Mouse (Mus musculus) telencephalon, adult 2 months (tissue): Measurements from ENCODE around the gene Vmn2r9.
"Not testable (repeated sequence)": the region's sequence is repeated elsewhere in the genome, so short reads cannot be mapped to it uniquely, and the experiment has no call there.

Experiments used
- DNase-seq: peaks from one replicate; pipeline ENCODE4 v3.0.0-alpha.2; 2011; ENCODE audit warnings: low read depth, low spot score

The Vmn2r9 gene

GRCm38 (mm10) chr5:108852501-108852900 lies at the start of gene Vmn2r9:
Gene Vmn2r9, minus strand, starts transcription at chr5:108852601.
- not testable (repeated sequence) for DNase-seq

DNA sequence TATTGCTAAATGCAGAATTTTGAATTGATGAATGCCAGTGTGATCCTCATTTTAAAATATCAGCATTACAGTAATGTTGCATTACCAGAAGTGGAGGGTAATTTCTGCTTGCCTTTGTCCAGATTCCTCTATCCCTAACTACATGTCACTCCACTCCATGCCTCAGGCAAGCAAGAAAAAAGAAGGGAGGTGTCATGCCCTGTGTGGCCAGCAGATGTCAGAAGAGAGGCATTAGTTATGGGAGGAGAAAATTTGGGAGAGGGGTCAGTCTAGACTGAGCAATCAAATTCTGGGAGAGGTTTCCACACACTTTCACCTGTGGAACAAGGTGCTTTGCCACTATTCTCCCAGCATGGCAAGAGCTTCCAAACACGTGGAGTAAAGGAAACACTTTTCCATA lies 14.3 kb upstream of the Vmn2r9 start:
- DNase-seq: not testable (repeated sequence)

DNA sequence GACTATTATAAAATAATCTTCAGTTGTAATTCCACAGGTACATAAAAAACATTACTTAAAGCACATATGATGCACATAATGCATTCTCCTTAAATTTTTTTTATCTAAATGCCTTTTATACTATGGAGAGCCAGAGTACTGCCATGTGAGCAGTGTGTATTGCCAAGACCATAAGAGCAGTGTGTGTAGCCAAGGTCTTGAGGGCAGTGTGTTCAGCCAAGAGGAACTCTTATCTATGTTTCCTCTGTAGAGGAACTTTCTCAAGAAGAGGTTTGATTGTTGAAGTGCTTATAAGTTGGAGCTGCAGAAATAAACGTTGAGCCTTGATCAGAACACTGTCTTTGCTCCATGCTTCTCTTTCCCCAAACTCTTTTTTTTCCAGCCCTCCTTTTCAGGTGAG lies 2.9 kb downstream of the Vmn2r9 start:
- DNase-seq: no peak

DNA sequence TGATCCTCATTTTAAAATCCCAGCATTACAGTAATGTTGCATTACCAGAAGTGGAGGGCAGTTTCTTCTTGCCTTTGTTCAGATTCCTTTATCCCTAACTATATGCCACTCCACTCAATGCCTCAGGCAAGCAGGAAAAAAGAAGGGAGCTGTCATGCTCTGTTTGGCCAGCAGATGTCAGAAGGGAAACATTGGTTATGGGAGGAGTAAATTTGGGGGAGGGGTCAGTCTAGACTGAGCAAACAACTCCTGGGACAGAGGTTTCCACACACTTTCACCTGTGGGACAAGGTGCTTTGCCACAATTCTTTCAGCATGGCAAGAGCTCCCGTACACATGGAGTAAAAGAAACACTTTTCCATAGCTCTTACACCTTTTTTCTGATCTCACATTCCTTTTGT lies 16.2 kb downstream of the Vmn2r9 start:
- no peak for DNase-seq

DNA sequence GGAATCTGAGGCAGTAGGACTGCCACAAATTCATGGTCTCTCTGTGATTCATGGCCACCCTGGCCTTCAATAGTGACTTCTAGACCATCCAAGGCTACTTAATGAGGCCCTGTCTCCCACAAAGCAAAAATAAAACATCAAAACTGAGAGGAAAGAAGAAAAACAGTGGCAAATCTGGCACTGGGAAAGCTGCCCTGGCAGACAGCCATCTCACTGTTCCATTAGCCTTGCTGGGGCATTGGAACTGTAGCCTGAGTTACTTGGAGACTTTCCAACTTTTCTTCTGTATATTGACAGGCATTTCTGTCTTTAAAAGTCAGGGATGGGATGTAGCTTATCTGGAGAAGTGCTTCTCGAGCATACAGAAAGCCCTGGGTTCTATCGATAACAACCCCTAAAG lies 29.1 kb downstream of the Vmn2r9 start:
- no peak for DNase-seq

GRCm38 (mm10) chr5:108808750-108809149 lies 43.7 kb downstream of the Vmn2r9 start, which contains the start of gene Vmn2r8:
Gene Vmn2r8, minus strand, starts transcription at chr5:108808850.
- DNase-seq: not testable (repeated sequence)

DNA sequence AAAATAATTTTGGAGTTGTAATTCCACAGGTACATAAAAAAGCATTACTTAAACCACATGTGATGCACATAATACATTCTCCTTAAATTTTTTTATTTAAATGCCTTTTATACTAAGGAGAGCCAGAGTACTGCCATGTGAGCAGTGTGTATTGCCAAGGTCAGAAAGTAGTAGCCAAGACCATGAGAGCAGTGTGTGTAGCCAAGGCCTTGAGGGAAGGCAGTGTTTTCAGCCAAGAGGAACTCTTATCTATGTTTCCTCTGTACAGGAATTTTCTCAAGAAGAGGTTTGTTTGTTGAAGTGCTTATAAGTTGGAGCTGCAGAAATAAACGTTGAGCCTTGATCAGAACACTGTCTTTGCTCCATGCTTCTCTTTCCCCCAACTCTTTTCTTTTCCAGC lies 48.8 kb downstream of the Vmn2r9 start:
- DNase-seq: no peak

DNA sequence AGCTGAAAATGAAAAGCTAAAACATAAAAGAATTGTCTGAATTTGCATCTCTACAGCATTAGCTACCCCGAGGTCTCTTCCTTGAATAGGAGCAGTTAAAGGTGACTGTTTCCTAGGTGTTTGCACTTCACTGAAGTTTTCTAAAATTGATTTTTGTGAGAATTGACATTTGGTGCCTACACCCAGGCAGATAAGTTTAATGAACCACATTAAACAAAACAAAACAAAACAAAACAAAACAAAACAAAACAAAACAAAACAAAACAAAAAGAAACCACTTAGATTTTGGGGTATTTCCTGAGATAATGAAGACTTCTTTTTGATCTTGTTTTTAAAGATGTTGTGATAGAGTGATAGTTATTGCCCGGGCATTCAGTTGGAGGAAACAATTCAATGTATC lies 57.1 kb downstream of the Vmn2r9 start, which contains the start of gene Tmed11:
TSS of gene Tmed11 (minus strand) at position 101 of the 400 bp plus-strand sequence.
- not testable (repeated sequence) for DNase-seq

DNA sequence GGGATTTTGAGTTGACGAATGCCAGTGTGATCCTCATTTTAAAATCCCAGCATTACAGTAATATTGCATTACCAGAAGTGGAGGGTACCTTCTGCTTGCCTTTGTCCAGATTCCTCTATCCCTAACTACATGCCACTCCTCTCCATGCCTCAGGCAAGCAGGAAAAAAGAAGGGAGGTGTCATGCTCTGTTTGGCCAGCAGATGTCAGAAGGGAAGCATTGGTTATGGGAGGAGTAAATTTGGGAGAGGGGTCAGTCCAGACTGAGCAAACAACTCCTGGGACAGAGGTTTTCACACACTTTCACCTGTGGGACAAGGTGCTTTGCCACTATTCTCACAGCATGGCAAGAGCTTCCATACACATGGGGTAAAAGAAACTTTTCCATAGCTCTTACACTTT lies 62.0 kb downstream of the Vmn2r9 start:
- DNase-seq: not testable (repeated sequence)
